Mouse (Mus musculus) kidney, adult 2 months (tissue): ENCODE data around the gene Mex3a. TPM values are rescaled to one million over a fixed set of nuclear protein-coding genes. Genes with fewer than 3 reads are reported as not detected.

Source experiments
- DNase-seq: peaks from one replicate; pipeline ENCODE4 v3.0.0; 2021
- H3K27ac ChIP-seq: fragments of 200-500 bp; 2 replicates; pipeline ENCODE4 v1.5.1; 2012; ENCODE audit warnings: low read depth, low read length, control low read depth, inconsistent platforms; ENCODE audit not compliant: insufficient read depth
- H3K27me3 ChIP-seq: fragments of 200-500 bp; replicated peaks from 2 replicates; pipeline ENCODE4 v1.6.1; 2012; ENCODE audit warnings: mild to moderate bottlenecking, moderate library complexity, low read length, inconsistent platforms; ENCODE audit not compliant: control insufficient read depth, insufficient read depth
- H3K36me3 ChIP-seq: fragments of 200-500 bp; 2 replicates; pipeline ENCODE4 v1.6.1; 2012; ENCODE audit warnings: mild to moderate bottlenecking, moderate library complexity, low read length, inconsistent platforms; ENCODE audit not compliant: control insufficient read depth, insufficient read depth
- H3K4me1 ChIP-seq: fragments of 200-500 bp; 2 replicates; pipeline ENCODE4 v1.6.1; 2011; ENCODE audit warnings: low read length; ENCODE audit not compliant: control insufficient read depth, insufficient read depth
- H3K4me3 ChIP-seq: fragments of 200-500 bp; 2 replicates; pipeline ENCODE4 v1.5.1; 2011; ENCODE audit warnings: mild to moderate bottlenecking, low read depth, low read length, control low read depth; ENCODE audit not compliant: insufficient read depth
- CTCF ChIP-seq: fragments of 200-500 bp; conservative IDR thresholded peaks from 2 replicates; pipeline ENCODE4 v1.5.1; 2011; ENCODE audit warnings: low read depth, mild to moderate bottlenecking, control low read depth, low read length, moderate library complexity, mixed read lengths; ENCODE audit not compliant: insufficient read depth, insufficient read length
- POLR2A ChIP-seq: fragments of 200-500 bp; IDR thresholded peaks from one replicate; pipeline ENCODE4 v1.6.1; 2011; ENCODE audit warnings: low read depth, low read length, control low read depth
- WGBS: fragments of 180-500 bp; shearing (Covaris S2); methylation state at CpG from one replicate; pipeline ENCODE4 v1.1.7; 2018; 5-methylcytosine and 5-hydroxymethylcytosine counted together
- polyA plus RNA-seq: library from polyadenylated mRNA; depleted of rRNA; stranded (reverse); fragments of >200 nt; gene quantifications from 2 replicates; pipeline ENCODE4 v1.2.3, GENCODE M21; 2012; rRNA removed

The Mex3a gene
- polyA plus RNA-seq, 1 experiment = 0.63 TPM

- WGBS = 37% methylated on average over 5 of the region's 5 CpGs
- Histone ChIP-seq H3K36me3 (peaks cover 5% of the 10 kb centered on the region), H3K27me3 (no peaks in the 10 kb centered on the region), H3K4me1 (peaks cover 10% of the 10 kb centered on the region), H3K27ac (no peak overlapping the region), H3K4me3 (no peak overlapping the region)
- DNase-seq = no peak
- TF ChIP-seq POLR2A (no peak), CTCF (no peak)
Measured at GRCm38 (mm10) chr3:88590246-88590645, 58.1 kb downstream of the Mex3a start.

Other genes starting within 250 kb of the Mex3a start
- gene Gm38392, start 245.2 kb upstream of the Mex3a start, polyA plus RNA-seq = 0.22 and 0.23 TPM in 2 replicates
- gene Tsacc, start 235.4 kb upstream of the Mex3a start, polyA plus RNA-seq = 5.7 and 8.0 TPM in 2 replicates
- 132 and 157 TPM in 2 replicates for gene Cct3, start 235.3 kb upstream of the Mex3a start, polyA plus RNA-seq
- gene Glmp, start 207.4 kb upstream of the Mex3a start, polyA plus RNA-seq = 426 and 429 TPM in 2 replicates
- 14.1 and 15.2 TPM in 2 replicates for gene Tmem79, start 196.2 kb upstream of the Mex3a start, polyA plus RNA-seq
- 47.8 and 54.6 TPM in 2 replicates for gene Smg5, start 196.1 kb upstream of the Mex3a start, polyA plus RNA-seq
- gene Paqr6, start 167.8 kb upstream of the Mex3a start, polyA plus RNA-seq = 3.6 and 5.9 TPM in 2 replicates
- 3.2 and 3.5 TPM in 2 replicates for gene Bglap3, start 159.7 kb upstream of the Mex3a start, polyA plus RNA-seq
- not detected in 2 replicates for gene Bglap2, start 153.7 kb upstream of the Mex3a start, polyA plus RNA-seq
- gene Bglap, start 147.9 kb upstream of the Mex3a start, polyA plus RNA-seq = 0.61 TPM in 1 of 2 replicates, not detected in the other
- gene Pmf1, start 122.1 kb upstream of the Mex3a start, polyA plus RNA-seq = 33.9 and 34.4 TPM in 2 replicates
- 38.3 and 42.7 TPM in 2 replicates for gene Slc25a44, start 107.3 kb upstream of the Mex3a start, polyA plus RNA-seq
- gene Sema4a, start 71.2 kb upstream of the Mex3a start, polyA plus RNA-seq = 176 and 197 TPM in 2 replicates
- gene Lmna, start 22.4 kb upstream of the Mex3a start, polyA plus RNA-seq = 55.2 and 73.2 TPM in 2 replicates
- 50.1 and 50.9 TPM in 2 replicates for gene Rab25, start 15.9 kb downstream of the Mex3a start, polyA plus RNA-seq
- gene Lamtor2, start 20.7 kb downstream of the Mex3a start, polyA plus RNA-seq = 247 and 277 TPM in 2 replicates
- gene Ubqln4, start 21.4 kb downstream of the Mex3a start, polyA plus RNA-seq = 59.9 and 63.5 TPM in 2 replicates
- gene Ssr2, start 43.5 kb downstream of the Mex3a start, polyA plus RNA-seq = 180 and 193 TPM in 2 replicates
- 74.5 and 80.7 TPM in 2 replicates for gene Arhgef2, start 73.6 kb downstream of the Mex3a start, polyA plus RNA-seq
- 0.06 TPM in 1 of 2 replicates, not detected in the other for gene Rxfp4, start 120.7 kb downstream of the Mex3a start, polyA plus RNA-seq
- gene Khdc4, start 153.4 kb downstream of the Mex3a start, polyA plus RNA-seq = 41.2 and 45.6 TPM in 2 replicates
- 37.2 and 48.1 TPM in 2 replicates for gene Rit1, start 184.4 kb downstream of the Mex3a start, polyA plus RNA-seq
- gene Syt11, start 242.8 kb downstream of the Mex3a start, polyA plus RNA-seq = 7.3 and 8.2 TPM in 2 replicates